Mouse (Mus musculus) cerebellum, adult 18-20 months (tissue): ENCODE data around the gene Cd300a.

Experiments used
- DNase-seq, 2 experiments: peaks; one replicate each; pipeline ENCODE4 v3.0.0; 2021

Cd300a gene

GRCm38 (mm10) chr11:114912847-114913246, 23.0 kb downstream of the Cd300a start:
- DNase-seq: peak; percentile 88 to 91

- no peak for DNase-seq
Observed at GRCm38 (mm10) chr11:114914978-114915377, 25.1 kb downstream of the Cd300a start.

DNA sequence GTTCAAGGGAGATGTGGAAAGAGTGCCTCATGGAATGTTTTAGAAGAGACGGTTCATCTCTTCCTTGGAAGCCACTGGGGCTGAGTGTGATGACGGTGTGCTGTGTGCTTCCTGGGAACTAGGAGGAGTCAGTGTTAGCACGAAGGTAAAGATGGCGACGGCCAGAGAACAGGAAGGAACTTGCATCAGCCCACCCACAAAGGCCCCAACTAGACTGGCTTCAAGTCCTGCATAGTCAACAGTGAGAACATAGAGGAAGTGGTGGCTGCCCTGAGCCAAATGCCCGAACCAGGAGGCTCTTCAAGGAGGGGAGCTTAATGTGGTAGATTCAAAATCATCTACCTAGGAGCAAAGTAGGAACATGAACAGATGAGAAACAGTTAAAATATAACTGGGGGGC, 27.3 kb downstream of the Cd300a start:
- DNase-seq: no peak

DNA sequence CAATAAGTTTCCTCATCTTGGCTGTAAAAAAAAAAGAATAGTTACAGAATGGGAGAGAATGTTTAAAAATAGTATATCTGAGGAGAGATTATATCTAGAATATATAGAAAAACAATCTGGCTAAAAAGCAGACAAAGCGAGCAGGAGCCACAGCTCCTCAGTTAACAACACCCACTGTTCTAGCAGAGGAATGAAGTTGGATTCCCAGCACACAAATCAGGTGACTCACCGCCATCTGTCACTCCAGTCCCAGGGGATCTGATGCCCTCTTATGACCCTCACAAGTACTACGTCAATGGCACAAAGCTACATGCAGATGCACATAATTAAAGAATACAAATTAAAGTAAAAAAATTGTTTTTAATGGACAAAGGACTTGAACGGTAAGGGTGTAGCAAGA, 32.6 kb downstream of the Cd300a start:
- peak; percentile 79 to 80 for DNase-seq

- peak in 1 of 2 experiments; percentile 24 for DNase-seq
Observed at GRCm38 (mm10) chr11:114923961-114924360, 34.1 kb downstream of the Cd300a start.

DNA sequence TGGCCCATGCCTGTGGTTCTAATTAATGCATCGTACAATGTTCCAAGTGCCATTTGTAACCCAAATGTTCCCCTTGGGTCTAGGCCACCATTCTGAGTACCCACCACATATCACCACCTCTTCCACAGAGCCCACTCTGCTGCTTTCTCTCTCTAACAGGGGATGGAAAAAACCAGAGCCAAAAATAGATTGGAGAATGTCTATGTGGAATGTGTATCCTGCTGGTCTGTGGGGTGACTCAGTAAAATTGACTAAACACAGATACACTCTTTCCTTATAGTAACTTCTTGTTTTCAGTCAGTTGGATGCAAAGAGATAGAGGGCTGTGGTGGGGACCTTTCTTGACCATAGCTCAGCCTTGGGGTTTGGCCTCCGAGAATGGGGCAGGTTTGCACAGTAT, 39.7 kb downstream of the Cd300a start:
- DNase-seq: no peak

DNA sequence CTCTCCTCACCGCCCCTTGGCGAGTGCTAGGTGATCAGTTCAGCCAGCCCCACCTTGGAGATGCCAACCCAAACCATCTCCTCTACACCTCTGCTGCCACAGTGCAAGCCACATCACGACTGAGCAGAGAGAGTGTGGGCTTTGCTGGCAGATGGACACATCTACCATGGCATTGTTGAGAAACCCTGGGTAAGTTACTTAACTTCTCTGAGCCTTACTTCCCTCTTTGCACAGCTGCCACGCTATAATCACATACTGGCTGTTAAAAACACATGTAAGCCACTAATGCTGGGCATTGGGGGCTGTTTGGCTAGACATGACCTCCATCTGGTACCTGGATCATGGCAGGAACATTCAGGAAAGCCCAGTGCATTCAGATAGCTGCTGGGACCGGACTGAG, 41.2 kb downstream of the Cd300a start:
- no peak for DNase-seq

- DNase-seq: no peak
Observed at GRCm38 (mm10) chr11:114933591-114933990, 43.8 kb downstream of the Cd300a start.

GRCm38 (mm10) chr11:114934144-114934543, 44.3 kb downstream of the Cd300a start, which contains the start of gene Cd300lb:
TSS of gene Cd300lb (minus strand) at chr11:114934386.
- DNase-seq: peak; percentile 43 to 45
